Mouse (Mus musculus) liver, postnatal 0 days (tissue): Measurements from ENCODE around the gene Dnajc6.

Experiments
- CTCF ChIP-seq: sonication (generic); IDR thresholded peaks from 2 replicates; pipeline ENCODE4 v1.5.1; 2016; ENCODE audit warnings: antibody characterized with exemption, low read depth
- EP300 ChIP-seq: IDR thresholded peaks from 2 replicates; pipeline ENCODE4 v1.6.1; 2016; ENCODE audit warnings: antibody characterized with exemption, low read depth, mild to moderate bottlenecking

GRCm38 (mm10) chr4:101585455-101586184, 89.2 kb downstream of the Dnajc6 start:
- no peak for TF ChIP-seq CTCF
- no peak for TF ChIP-seq EP300
